Mouse (Mus musculus) G1E (cell line): ENCODE measurements at regions not wholly inside any gene's neighbourhood (a gene's known extent, or its start where the extent isn't known, plus 50 kb on each side); places are given as distances from the start of the nearest gene placed in this dataset.

Experiments used
- CTCF ChIP-seq: IDR thresholded peaks from 2 replicates; pipeline ENCODE4 v1.5.1; 2012; ENCODE audit warnings: low read depth, low read length, inconsistent platforms, mixed read lengths
- GATA1 ChIP-seq: IDR thresholded peaks from 2 replicates; pipeline ENCODE4 v1.6.1; 2012; ENCODE audit warnings: borderline replicate concordance, low read length, inconsistent platforms, mixed read lengths
- TAL1 ChIP-seq: conservative IDR thresholded peaks from 2 replicates; pipeline ENCODE4 v1.6.1; 2012; ENCODE audit warnings: low read depth, low read length, inconsistent platforms, mixed read lengths

GRCm38 (mm10) chr15:67420776-67421175, 920.1 kb upstream of the Lrrc6 start:
- TF ChIP-seq CTCF (no peak), GATA1 (no peak), TAL1 (no peak)
